Mouse (Mus musculus) stomach, postnatal 0 days (tissue): ENCODE data around the gene Samd4. TPM values are rescaled to one million over a fixed set of nuclear protein-coding genes. Genes with fewer than 3 reads are reported as not detected.
A peak's percentile ranks its signal among the peaks of the same experiment; 100 is the strongest.

Experiments used
- ATAC-seq: fragments of 200-750 bp; cut with Nextera tagmentation; 2 replicates; pipeline ENCODE4 v1.8.0; 2017; ENCODE audit not compliant: low FRiP score, low TSS enrichment
- DNase-seq: peaks from one replicate; pipeline ENCODE4 v3.0.0-alpha.2; 2016; ENCODE audit warnings: low spot score
- H3K27ac ChIP-seq: fragments of 300-500 bp; sonication (generic); replicated peaks from 2 replicates; pipeline ENCODE4 v1.5.1; 2014; ENCODE audit warnings: mild to moderate bottlenecking, control low read depth
- H3K27me3 ChIP-seq: fragments of 300-500 bp; sonication (generic); 2 replicates; pipeline ENCODE4 v1.6.1; 2014; ENCODE audit warnings: low read length; ENCODE audit not compliant: control insufficient read depth, insufficient read depth
- H3K36me3 ChIP-seq: fragments of 300-500 bp; sonication (generic); 2 replicates; pipeline ENCODE4 v1.6.1; 2014; ENCODE audit warnings: low read length, mixed read lengths; ENCODE audit not compliant: control insufficient read depth, insufficient read depth
- H3K4me1 ChIP-seq: fragments of 300-500 bp; sonication (generic); replicated peaks from 2 replicates; pipeline ENCODE4 v1.6.1; 2014; ENCODE audit warnings: antibody characterized with exemption; ENCODE audit not compliant: control insufficient read depth, insufficient read depth
- H3K4me2 ChIP-seq: fragments of 300-500 bp; sonication (generic); replicated peaks from 2 replicates; pipeline ENCODE4 v1.6.1; 2014; ENCODE audit warnings: low read depth, mild to moderate bottlenecking, control low read depth, moderate library complexity
- H3K4me3 ChIP-seq: fragments of 300-500 bp; sonication (generic); 2 replicates; pipeline ENCODE4 v1.5.1; 2014; ENCODE audit warnings: low read depth, low read length, control low read depth
- H3K9ac ChIP-seq: fragments of 300-500 bp; sonication (generic); 2 replicates; pipeline ENCODE4 v1.6.1; 2014; ENCODE audit warnings: mild to moderate bottlenecking, low read length, control low read depth, mixed read lengths
- H3K9me3 ChIP-seq: fragments of 300-500 bp; sonication (generic); 2 replicates; pipeline ENCODE4 v1.6.1; 2016; ENCODE audit warnings: low read length; ENCODE audit not compliant: control insufficient read depth
- CTCF ChIP-seq: IDR thresholded peaks from 2 replicates; pipeline ENCODE4 v1.5.1; 2016; ENCODE audit warnings: antibody characterized with exemption, low read depth, mild to moderate bottlenecking, moderate library complexity
- EP300 ChIP-seq: optimal IDR thresholded peaks from 2 replicates; pipeline ENCODE3; 2016; ENCODE audit warnings: antibody characterized with exemption
- WGBS: fragments of 180-500 bp; shearing (Covaris S2); extraction: QIAGEN DNeasy Blood & Tissue Kit; methylation state at CpG from one replicate; pipeline ENCODE4 v1.1.7; 2014; 5-methylcytosine and 5-hydroxymethylcytosine counted together
- polyA plus RNA-seq: library from polyadenylated mRNA; unstranded; fragments of >200 nt; fragmentation: Nextera tagmentation; extraction: Ambion mirVana; gene quantifications from 2 replicates; pipeline ENCODE4 v1.2.1, GENCODE M21; 2015

Samd4 gene
- polyA plus RNA-seq, 1 experiment from 2014 or later: 4.1 TPM

DNA sequence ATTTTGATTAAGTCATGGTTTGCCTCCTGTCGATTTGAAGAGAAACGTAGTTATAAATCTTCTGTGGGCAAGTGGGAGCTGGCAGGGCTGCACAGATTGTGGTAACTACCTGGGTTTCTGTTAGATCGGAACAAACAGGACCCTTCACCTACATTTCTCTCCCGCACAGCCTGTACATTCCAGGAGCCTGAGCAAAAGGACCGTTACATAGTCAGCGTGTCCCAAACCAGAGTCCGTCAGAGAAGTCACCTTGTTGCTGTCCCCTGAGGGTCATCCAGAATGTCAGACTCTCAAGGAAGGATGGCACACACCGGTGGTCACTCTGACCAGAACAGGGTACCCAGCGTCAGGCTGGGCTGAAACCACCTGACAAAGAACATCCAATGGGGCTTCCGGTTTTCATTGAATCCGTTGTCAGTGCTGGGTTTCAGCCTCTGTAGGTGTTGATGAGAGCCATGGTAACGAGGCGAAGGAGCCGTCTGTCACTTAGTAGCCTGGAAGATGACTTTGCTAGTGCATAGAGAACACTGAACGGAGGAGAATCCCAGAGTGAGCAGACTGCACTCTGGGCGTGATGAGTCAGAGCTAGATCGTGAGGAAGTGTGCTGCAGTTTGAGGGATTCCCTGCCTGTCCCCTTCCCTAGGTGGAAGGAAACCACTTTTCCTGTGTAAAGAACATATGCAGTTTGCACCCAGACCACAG is 98.2 kb downstream of the Samd4 start:
- no peak overlapping the region for H3K4me2 ChIP-seq
- ATAC-seq (no peak), DNase-seq (no peak)
- H3K27me3 ChIP-seq: no peaks in the 10 kb centered on the region
- H3K36me3 ChIP-seq: no peaks in the 10 kb centered on the region
- H3K4me3 ChIP-seq: no peak overlapping the region
- no peak overlapping the region for H3K27ac ChIP-seq
- 71% methylated on average over 17 of the region's 17 CpGs for WGBS
- no peak overlapping the region for H3K9ac ChIP-seq
- no peaks in the 10 kb centered on the region for H3K4me1 ChIP-seq
- TF ChIP-seq EP300 (no peak), CTCF (no peak)
- no peaks in the 10 kb centered on the region for H3K9me3 ChIP-seq

DNA sequence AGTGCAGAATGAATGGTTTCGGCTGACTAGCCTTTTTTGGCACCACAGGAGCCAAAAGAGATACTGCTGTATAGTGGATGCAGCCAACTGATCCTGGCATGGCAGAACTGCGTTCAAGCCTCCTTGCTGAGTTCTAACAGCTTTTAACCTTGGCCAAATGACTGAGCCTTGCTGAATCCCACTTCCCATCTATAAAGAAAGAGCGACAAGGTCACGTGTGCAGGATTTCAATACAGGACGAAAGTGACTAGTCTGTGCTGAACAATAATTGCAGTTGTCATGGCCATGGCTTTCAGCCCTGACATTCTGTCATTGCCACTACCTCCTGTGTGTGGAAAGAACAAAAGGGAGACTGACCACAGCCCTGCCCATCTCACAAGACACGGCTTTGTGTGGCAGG is 99.5 kb downstream of the Samd4 start:
- H3K4me1 ChIP-seq: no peaks in the 10 kb centered on the region
- no peak overlapping the region for H3K27ac ChIP-seq
- ATAC-seq (no peak), DNase-seq (no peak)
- H3K27me3 ChIP-seq: no peaks in the 10 kb centered on the region
- TF ChIP-seq EP300: no peak
- no peak for TF ChIP-seq CTCF
- H3K4me2 ChIP-seq: no peak overlapping the region
- H3K9me3 ChIP-seq: no peaks in the 10 kb centered on the region
- H3K4me3 ChIP-seq: no peak overlapping the region
- 72% methylated on average over 6 of the region's 6 CpGs for WGBS
- no peaks in the 10 kb centered on the region for H3K36me3 ChIP-seq
- H3K9ac ChIP-seq: no peak overlapping the region

DNA sequence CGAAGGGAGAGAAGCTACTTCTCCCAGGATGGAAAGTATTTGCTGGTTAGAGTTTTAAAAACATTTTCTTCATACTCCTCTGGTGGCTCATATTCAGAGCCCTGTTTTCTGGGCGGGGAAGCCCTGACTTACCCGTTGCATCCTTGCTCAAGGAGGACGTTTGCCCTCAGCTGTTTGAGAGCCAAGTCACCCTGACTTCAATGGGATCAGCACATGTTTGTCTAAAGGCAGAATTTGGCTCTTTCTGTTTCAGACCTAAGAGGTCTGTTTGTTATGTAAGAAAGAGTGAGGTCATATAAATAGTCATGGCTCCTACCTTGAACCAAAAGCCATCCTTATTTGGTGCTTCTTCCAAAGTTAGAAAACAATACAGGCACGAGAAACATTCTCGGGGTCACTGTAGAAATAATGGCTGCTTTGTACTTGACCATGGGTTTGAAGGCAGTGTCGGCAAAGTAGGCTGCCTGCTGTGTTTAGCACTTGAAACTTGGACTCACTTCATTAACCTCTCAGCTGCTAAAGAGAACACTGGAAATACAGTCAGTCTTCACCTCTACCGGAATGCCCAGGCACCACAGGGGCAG is 102.0 kb downstream of the Samd4 start:
- DNase-seq: no peak
- H3K4me3 ChIP-seq: no peak overlapping the region
- 0 out of 2 replicates have a peak overlapping the region, but pooled peaks have one; percentile 20 for H3K27ac ChIP-seq
- no peak for TF ChIP-seq EP300
- TF ChIP-seq CTCF: no peak
- no peak overlapping the region for H3K9ac ChIP-seq
- 58% methylated on average over 8 of the region's 8 CpGs for WGBS
- no peaks in the 10 kb centered on the region for H3K36me3 ChIP-seq
- no peaks in the 10 kb centered on the region for H3K27me3 ChIP-seq
- no peaks in the 10 kb centered on the region for H3K9me3 ChIP-seq
- no peak for ATAC-seq
- no peak overlapping the region for H3K4me2 ChIP-seq
- no peaks in the 10 kb centered on the region for H3K4me1 ChIP-seq

DNA sequence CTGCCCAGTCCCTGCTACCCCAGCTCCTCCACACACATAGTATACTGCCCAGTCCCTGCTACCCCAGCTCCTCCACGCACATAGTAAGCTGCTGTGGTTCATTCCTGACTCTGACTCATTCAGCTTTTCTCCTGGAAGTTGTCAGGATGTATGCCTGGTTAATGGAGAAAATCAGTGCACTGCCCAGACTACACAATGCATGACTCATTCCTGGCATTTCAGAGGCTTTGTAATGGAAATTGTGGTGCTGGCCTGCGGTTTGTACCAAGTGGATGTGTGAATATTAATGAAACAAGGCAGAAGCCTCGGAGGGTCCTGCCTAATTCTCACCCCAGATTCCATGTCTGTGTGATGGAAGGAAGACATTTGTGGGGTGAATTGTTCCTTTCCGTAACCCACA is 107.0 kb downstream of the Samd4 start:
- Histone ChIP-seq H3K36me3 (no peaks in the 10 kb centered on the region), H3K4me3 (no peak overlapping the region), H3K27ac (no peak overlapping the region), H3K9me3 (no peaks in the 10 kb centered on the region), H3K4me1 (no peaks in the 10 kb centered on the region), H3K4me2 (no peak overlapping the region), H3K27me3 (no peaks in the 10 kb centered on the region), H3K9ac (no peak overlapping the region)
- WGBS: 24% methylated on average over 4 of the region's 4 CpGs
- peak; percentile 89 for ATAC-seq
- TF ChIP-seq EP300: no peak
- TF ChIP-seq CTCF: no peak
- peak; percentile 25 for DNase-seq

GRCm38 (mm10) chr14:46990450-46990849 is 107.8 kb downstream of the Samd4 start:
- ATAC-seq: no peak
- H3K4me2 ChIP-seq: no peak overlapping the region
- no peak overlapping the region for H3K4me3 ChIP-seq
- WGBS: 80% methylated on average over 3 of the region's 3 CpGs
- H3K4me1 ChIP-seq: no peaks in the 10 kb centered on the region
- no peak overlapping the region for H3K9ac ChIP-seq
- H3K36me3 ChIP-seq: no peaks in the 10 kb centered on the region
- TF ChIP-seq EP300 (no peak), CTCF (no peak)
- H3K9me3 ChIP-seq: no peaks in the 10 kb centered on the region
- no peaks in the 10 kb centered on the region for H3K27me3 ChIP-seq
- no peak overlapping the region for H3K27ac ChIP-seq
- no peak for DNase-seq

- Histone ChIP-seq H3K9ac (no peak overlapping the region), H3K4me3 (no peak overlapping the region), H3K4me2 (no peak overlapping the region), H3K36me3 (no peaks in the 10 kb centered on the region), H3K4me1 (no peaks in the 10 kb centered on the region), H3K27ac (no peak overlapping the region), H3K9me3 (no peaks in the 10 kb centered on the region), H3K27me3 (no peaks in the 10 kb centered on the region)
- DNase-seq (no peak), ATAC-seq (no peak)
- TF ChIP-seq CTCF: no peak
- TF ChIP-seq EP300: no peak
- WGBS: 64% methylated on average over 7 of the region's 7 CpGs
These were observed 112.0 kb downstream of the Samd4 start for GRCm38 (mm10) chr14:46994704-46995103.
